Mouse (Mus musculus): ENCODE measurements around the gene March5.

DNA sequence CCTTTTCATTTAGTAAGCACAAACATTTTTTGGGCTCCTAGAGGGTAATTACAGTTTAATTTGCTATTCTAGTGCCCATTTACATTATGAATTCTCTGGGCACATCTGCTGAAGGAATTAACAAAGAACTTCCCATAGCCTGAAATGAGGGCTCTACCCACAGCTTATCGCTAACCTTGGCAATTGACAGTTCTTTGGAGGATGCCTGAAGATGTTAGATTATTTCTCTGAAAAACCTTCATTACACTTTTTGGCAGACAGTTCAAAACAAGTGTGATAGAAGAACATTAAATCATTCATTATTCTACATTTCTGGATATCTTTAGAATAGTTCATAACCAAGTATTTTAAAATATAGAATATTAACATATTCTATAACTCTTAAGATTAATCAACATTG, 4.0 kb upstream of the March5 start:
- no peak for TF ChIP-seq CTCF (IDR thresholded peaks at IDR 0.05; ENCODE audit: control insufficient read depth, insufficient read depth, insufficient read length)
- TF ChIP-seq MAX (IDR thresholded peaks at IDR 0.05): no peak
- no peak for TF ChIP-seq CEBPB (IDR thresholded peaks at IDR 0.05; ENCODE audit: low read depth)
- TF ChIP-seq MYOD1 (IDR thresholded peaks at IDR 0.05; ENCODE audit: control insufficient read depth, insufficient read length, low read depth): no peak
- TF ChIP-seq FOSL1 (IDR thresholded peaks at IDR 0.05; ENCODE audit: insufficient read depth, low read length, poor library complexity, severe bottlenecking): no peak
- TF ChIP-seq USF1 (IDR thresholded peaks at IDR 0.05; ENCODE audit: low read depth): no peak
- TF ChIP-seq MYOG (IDR thresholded peaks at IDR 0.05; ENCODE audit: control insufficient read depth, extremely low read depth, insufficient read length): no peak
